Mouse (Mus musculus): Measurements from ENCODE around the gene Sinhcaf. TPM values are rescaled to one million over a fixed set of nuclear protein-coding genes. Genes with fewer than 3 reads are reported as not detected.

Sinhcaf gene
- polyA plus RNA-seq, 1 experiment from 2014 or later, result 106 TPM

DNA sequence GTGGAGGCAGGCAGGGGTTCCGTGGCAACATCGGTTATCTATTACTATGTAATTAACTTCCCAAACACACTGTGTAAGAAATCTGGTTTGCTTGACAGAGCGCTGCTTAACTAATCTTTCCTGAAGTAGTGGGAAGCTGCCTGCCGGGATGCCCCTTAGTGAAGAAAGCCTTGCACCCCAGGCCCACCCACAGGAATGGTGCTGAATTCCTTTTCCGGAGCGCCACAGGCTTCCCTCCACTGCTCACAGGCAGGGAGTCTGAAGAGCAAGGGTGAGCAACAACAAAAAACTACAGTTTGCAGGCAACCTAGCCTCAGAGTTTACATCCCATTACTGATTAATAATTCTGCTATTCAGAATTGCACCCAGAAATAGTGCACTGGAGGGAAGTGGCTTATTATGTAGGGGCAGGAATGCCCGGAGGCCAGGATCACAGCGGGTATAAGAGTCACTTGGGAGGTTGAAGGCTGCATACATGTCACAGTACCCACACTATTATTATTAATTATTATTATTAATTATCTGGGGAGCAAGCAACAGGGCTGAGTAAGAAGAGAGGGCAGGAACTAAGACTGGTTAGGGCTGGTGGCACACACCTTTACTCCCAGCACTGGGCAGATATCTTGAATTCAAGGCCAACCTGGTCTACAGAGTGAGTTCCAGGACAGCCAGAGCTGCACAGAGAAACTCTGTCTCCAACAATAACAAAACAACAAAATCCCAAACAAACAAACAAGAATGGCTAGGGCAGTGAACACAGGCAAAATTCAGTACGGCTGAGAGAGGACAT is 26.0 kb upstream of the Sinhcaf start:
- peak; percentile 52; the same call in 1 of the 2 replicates for ATAC-seq
- no peaks in the 10 kb centered on the region for H3K9me3 ChIP-seq
- WGBS, result 32% methylated on average over 9 of the region's 9 CpGs
- H3K9ac ChIP-seq, result no peak overlapping the region
- H3K27me3 ChIP-seq (replicated peaks), result no peaks in the 10 kb centered on the region
- H3K4me3 ChIP-seq (replicated peaks), result no peak overlapping the region
- peaks cover 15% of the 10 kb centered on the region; the same call in 1 of the 2 replicates for H3K4me1 ChIP-seq (replicated peaks)
- H3K27ac ChIP-seq, result no peak overlapping the region
- no peaks in the 10 kb centered on the region for H3K36me3 ChIP-seq
- H3K4me2 ChIP-seq (replicated peaks), result no peak overlapping the region

DNA sequence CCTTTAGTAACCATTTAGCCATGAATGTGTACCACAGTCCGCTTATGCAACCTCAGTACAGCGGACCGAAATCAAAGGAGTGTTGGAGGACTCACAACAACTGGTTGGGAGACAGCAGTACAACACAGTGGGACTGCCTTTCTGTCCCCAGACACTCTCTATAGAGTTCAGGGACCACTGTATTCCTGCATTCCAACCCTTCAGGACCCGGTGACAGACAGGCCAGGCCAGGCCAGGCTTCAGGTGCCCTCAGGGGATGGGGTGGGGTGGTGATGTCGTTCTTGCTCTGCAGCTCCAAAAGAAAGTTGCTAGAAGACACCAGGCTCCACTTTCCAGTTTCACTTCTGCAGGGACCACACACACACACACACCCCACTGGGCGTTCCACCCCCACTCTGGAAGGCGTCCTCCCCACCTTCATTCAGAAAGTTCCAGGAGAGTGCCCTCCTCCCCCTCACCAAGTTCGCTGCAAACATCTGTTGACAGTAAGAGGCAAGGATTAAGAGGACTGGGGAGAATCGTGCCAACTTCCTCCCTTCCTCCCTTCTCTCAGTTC is 25.2 kb upstream of the Sinhcaf start:
- H3K4me2 ChIP-seq (replicated peaks), result peak overlapping the region; percentile 24; the same call in 1 of the 2 replicates
- H3K27me3 ChIP-seq (replicated peaks), result no peaks in the 10 kb centered on the region
- H3K36me3 ChIP-seq, result no peaks in the 10 kb centered on the region
- no peaks in the 10 kb centered on the region for H3K9me3 ChIP-seq
- no peak overlapping the region for H3K9ac ChIP-seq
- no peak overlapping the region for H3K4me3 ChIP-seq (replicated peaks)
- WGBS, result 38% methylated on average over 9 of the region's 9 CpGs
- H3K27ac ChIP-seq, result no peak overlapping the region
- peaks cover 15% of the 10 kb centered on the region; the same call in 1 of the 2 replicates for H3K4me1 ChIP-seq (replicated peaks)
- ATAC-seq, result no peak

DNA sequence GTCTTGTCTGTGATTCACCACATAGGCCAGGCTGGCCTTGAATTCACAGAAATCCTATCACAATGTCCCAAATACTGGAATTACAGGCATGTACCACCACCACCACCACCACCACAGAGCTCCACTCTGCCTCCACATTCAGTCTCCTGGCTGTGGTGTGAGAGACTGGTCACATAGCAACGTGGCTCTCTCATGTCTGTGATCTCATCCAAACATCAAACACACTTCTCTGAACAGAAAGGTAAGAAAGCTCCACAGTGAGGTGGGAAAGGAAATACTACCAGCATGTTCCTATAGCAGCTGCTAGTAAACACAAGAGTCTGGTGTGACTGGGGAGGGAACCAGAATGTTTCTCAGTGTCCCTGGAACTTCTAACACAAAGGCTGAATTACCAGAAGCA is 15.0 kb upstream of the Sinhcaf start:
- Histone ChIP-seq H3K9ac (no peak overlapping the region), H3K4me2 (replicated peaks) (no peak overlapping the region), H3K4me1 (replicated peaks) (no peaks in the 10 kb centered on the region), H3K36me3 (no peaks in the 10 kb centered on the region), H3K27ac (no peak overlapping the region), H3K4me3 (replicated peaks) (no peak overlapping the region), H3K27me3 (replicated peaks) (no peaks in the 10 kb centered on the region), H3K9me3 (no peaks in the 10 kb centered on the region)
- 29% methylated on average over 1 of the region's 1 CpGs for WGBS
- ATAC-seq, result no peak

DNA sequence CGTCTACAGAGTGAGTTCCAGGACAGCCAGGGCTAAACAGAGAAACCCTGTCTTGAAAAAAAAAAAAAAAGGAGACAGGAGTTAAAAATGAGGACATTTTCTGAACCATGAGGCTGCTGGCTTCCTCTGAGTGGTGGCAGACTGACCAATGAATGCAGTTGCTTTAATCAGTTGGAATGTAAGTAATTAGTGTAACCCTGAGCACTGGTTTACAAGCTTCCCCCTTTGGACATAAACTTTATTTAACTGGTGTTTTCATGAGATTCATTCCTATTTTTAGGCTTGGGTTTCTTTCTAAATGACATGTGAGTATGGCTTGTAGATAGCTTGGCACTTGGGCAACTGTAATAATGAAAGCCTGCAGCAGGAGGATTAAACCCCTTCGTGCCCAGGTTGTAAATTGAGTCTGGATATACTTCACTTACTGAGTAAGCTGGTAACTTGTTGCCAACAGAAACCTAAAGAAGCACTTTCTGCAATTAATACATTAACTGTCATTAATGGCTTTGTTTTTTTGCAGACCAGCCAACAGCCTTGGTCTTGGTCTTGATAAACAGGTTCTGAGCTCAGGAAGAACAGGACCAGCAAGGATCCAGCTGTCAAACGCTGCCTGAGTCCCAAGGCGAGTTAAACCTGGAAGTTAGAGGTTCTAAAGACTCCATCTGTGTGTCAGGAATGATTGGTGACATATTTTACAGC is 13.4 kb upstream of the Sinhcaf start:
- no peak overlapping the region for H3K9ac ChIP-seq
- H3K36me3 ChIP-seq, result no peaks in the 10 kb centered on the region
- 40% methylated on average over 4 of the region's 4 CpGs for WGBS
- H3K4me3 ChIP-seq (replicated peaks), result no peak overlapping the region
- no peak overlapping the region for H3K27ac ChIP-seq
- H3K4me2 ChIP-seq (replicated peaks), result no peak overlapping the region
- no peaks in the 10 kb centered on the region for H3K4me1 ChIP-seq (replicated peaks)
- no peak for ATAC-seq
- H3K27me3 ChIP-seq (replicated peaks), result no peaks in the 10 kb centered on the region
- no peaks in the 10 kb centered on the region for H3K9me3 ChIP-seq

DNA sequence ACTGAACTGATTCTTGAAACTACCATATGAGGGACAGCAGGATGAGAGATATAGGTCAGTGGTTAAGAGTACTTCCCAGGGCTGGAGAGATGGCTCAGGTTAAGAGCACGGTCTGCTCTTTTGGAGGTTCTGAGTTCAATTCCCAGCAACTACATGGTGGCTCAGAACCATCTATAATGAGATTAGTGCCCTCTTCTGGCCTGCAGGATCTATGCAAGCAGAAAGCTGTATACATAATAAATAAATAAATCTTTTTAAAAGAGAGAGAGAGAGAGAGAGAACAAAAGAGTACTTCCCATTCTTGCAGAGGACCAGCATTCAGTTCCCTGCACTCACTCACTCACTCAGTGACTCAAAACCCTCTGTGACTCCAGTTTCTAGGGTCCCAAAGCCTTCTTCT is 12.4 kb upstream of the Sinhcaf start:
- Histone ChIP-seq H3K4me3 (replicated peaks) (no peak overlapping the region), H3K9me3 (no peaks in the 10 kb centered on the region), H3K27me3 (replicated peaks) (no peaks in the 10 kb centered on the region), H3K4me1 (replicated peaks) (no peaks in the 10 kb centered on the region), H3K4me2 (replicated peaks) (no peak overlapping the region), H3K36me3 (no peaks in the 10 kb centered on the region), H3K27ac (no peak overlapping the region), H3K9ac (no peak overlapping the region)
- WGBS, result 93% methylated on average over 1 of the region's 1 CpGs
- no peak for ATAC-seq

DNA sequence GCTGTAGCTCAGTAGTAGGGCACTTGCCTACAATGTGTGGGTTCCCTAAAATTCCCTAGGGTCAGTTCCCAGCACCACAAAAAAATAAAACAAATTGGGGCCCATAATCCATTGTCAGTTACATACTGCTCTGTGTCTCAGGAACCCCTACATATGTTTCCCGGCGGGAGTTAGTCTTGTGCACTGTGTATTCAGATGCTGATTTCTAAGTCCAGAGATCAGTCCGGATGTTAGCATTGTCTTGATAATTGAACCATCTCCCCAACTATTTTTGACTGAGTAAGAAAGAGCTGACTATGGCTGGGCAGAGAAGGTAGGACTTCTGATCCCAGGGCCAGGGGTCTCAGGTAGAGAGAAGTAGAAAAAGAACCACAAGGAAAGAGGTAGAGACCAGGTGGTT is 10.8 kb upstream of the Sinhcaf start:
- Histone ChIP-seq H3K9me3 (no peaks in the 10 kb centered on the region), H3K27me3 (replicated peaks) (no peaks in the 10 kb centered on the region), H3K4me3 (replicated peaks) (no peak overlapping the region), H3K36me3 (no peaks in the 10 kb centered on the region), H3K9ac (no peak overlapping the region), H3K4me2 (replicated peaks) (no peak overlapping the region), H3K4me1 (replicated peaks) (no peaks in the 10 kb centered on the region), H3K27ac (no peak overlapping the region)
- 86% methylated on average over 3 of the region's 3 CpGs for whole genome bisulfite sequencing
- ATAC-seq, result no peak

DNA sequence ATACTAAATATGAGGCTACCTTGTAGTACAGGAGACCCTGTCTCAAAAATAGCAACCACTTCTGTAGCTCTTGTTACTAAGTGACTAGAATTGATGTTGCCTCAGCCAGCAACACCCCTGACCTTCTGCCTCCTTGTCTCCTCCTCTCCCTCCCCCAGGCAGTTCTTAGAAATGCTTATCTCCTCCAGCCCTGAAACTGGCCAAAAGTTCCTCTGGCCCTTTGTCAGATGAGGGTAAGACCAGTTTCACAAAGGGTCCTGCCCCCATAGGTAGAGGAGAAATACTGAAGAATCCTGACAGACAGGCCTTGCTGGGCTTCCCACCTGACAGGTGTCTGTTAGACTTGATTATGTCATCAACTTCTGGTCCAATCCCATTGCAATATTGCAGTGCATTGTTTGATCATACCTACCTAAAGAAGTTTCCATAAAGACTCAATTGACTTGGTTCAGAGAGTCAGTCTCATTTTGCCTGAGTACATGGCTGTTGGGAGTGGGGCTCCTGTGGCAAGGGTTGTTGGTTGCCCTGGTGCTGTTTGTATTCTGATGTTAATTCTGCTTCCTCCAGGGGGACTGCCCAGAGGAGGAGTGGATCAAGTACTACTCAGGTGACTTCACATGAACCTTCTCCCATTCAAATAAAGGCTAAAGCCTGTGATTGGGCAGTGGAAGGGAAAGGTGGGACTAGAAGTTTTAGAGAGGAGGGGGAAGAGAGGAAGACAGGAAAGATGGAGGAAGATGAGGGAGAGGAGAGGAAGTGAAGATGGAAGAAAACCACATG is 9.6 kb upstream of the Sinhcaf start:
- no peaks in the 10 kb centered on the region for H3K4me1 ChIP-seq (replicated peaks)
- H3K9ac ChIP-seq, result no peak overlapping the region
- H3K4me2 ChIP-seq (replicated peaks), result no peak overlapping the region
- no peaks in the 10 kb centered on the region for H3K9me3 ChIP-seq
- no peaks in the 10 kb centered on the region for H3K27me3 ChIP-seq (replicated peaks)
- no peak for ATAC-seq
- H3K36me3 ChIP-seq, result no peaks in the 10 kb centered on the region
- no peak overlapping the region for H3K27ac ChIP-seq
- no peak overlapping the region for H3K4me3 ChIP-seq (replicated peaks)

DNA sequence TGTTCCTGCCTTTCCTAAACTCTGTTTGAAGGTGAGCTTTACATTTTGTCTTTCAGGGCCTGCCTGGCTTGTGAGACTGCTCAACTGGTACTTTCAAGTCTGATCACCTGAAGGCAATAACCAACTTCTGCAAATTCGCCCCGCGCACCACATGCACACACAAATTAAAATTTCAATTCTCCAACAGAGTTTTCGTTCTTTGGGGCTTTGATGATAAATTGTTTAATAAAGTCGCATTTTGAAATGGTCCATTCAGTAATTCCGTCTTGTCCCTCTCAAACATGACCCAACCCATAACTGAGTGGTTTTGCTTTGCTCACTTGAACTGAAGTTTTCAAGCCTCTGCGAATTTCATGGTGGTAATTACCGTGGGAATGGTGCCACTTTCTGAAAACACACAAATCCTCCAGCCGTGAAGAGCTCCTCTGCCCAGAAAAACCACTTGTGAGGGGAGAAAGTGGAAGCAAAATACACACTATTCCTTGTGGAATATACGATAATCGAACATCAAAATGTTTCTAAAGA is 676 bp upstream of the Sinhcaf start:
- Histone ChIP-seq H3K27ac (peak overlapping the region; percentile 78), H3K4me1 (replicated peaks) (0 out of 2 replicates have a peak, but pooled peaks cover 9% of the 10 kb centered on the region), H3K9ac (peak overlapping the region; percentile 42), H3K4me2 (replicated peaks) (peak overlapping the region; percentile 80), H3K36me3 (no peaks in the 10 kb centered on the region), H3K27me3 (replicated peaks) (no peaks in the 10 kb centered on the region), H3K9me3 (no peaks in the 10 kb centered on the region), H3K4me3 (replicated peaks) (peak overlapping the region; percentile 86)
- ATAC-seq, result peak; percentile 10
- WGBS, result 34% methylated on average over 11 of the region's 11 CpGs

DNA sequence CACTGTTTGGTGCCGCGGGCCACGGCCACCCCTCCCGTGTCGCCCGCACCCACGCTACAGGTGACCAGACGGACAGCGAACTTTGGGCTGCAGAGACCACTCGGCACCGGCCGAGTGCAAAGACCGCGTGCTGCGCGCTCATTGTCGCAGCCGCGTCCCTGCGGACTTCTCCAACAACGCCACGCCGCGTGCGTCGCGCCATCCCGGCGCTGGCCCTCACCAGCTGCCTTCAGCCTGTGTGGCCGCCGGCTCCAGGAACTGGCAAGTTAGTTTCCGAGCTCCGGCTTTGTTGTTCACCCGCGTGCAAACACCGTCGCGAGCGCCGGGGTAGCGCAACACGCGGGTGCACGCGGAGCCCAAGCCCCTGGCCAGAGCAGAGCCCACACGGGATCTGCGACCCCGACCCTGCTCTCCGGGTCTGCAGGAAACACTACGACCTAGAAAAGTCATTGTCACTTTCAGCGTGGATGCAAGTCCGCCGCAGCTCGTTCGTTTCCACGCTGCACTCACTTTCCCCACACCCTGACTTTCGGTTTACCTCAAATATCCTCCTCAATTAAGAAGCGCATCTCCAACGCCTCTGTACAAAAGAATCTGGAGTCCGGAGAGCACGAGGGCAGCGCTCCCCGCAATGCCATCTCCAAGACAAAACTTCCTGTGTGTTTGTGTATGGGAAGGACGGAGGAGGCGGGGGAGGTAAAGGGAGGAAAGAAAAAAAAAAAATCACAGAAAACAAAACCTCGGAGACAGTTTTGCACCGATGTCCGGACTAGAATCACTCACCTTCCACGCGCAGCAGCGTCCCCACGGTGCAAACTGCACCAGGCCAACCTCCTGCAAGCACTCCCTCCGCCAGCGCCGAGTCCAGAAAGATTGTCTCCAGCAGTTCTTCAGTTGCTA is 508 bp downstream of the Sinhcaf start:
- peak; percentile 17 for ATAC-seq
- under 1% methylated on average over 75 of the region's 75 CpGs for WGBS
- H3K4me3 ChIP-seq (replicated peaks), result peak overlapping the region; percentile 86

DNA sequence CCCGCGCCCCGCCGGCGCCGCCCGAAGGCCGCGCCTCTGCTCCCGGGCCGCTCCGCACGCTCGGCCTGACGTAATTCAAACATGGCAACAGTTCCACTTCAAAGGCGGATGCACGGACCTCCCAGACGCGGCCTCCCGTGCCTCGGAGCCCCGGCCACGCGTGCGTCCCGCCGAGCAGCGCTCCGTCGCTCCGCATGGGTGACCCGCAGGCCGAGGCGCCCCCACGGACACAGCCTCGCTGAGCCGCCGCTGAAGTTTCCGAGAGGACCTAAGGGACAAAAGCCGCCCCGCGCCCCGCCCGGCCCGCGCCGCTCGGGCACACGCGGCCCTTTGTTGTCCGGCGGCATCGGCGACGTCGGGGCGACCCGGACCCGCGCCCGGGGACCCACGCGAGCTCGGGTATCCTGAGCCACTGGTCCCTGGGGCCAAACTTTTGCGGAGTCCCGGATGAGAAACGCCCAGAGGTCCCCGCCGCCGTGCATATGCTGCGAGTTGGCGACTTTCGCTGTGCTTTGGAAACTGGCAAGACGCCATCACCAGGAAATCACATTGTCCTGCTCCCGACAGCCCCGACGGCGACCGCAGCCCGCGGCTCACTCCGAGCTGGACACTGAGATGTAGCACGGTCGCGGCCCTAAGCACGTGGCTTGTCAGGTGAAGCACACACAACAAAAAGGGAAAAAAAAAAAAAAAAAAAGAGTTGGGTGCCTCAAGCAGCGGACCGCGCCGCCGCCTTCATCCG is 1.3 kb downstream of the Sinhcaf start:
- Histone ChIP-seq H3K27me3 (replicated peaks) (no peaks in the 10 kb centered on the region), H3K4me1 (replicated peaks) (0 out of 2 replicates have a peak, but pooled peaks cover 9% of the 10 kb centered on the region), H3K27ac (peak overlapping the region; percentile 96), H3K9ac (peak overlapping the region; percentile 83), H3K9me3 (no peaks in the 10 kb centered on the region), H3K4me3 (replicated peaks) (peak overlapping the region; percentile 86), H3K36me3 (no peaks in the 10 kb centered on the region), H3K4me2 (replicated peaks) (peak overlapping the region; percentile 80)
- ATAC-seq, result peak; percentile 70
- under 1% methylated on average over 92 of the region's 92 CpGs for WGBS

More for the DNA sequence above, 508 bp downstream of the Sinhcaf start:
- H3K9ac ChIP-seq, result peak overlapping the region; percentile 83
- no peaks in the 10 kb centered on the region for H3K9me3 ChIP-seq
- 0 out of 2 replicates have a peak, but pooled peaks cover 9% of the 10 kb centered on the region for H3K4me1 ChIP-seq (replicated peaks)
- H3K4me2 ChIP-seq (replicated peaks), result peak overlapping the region; percentile 80
- H3K27me3 ChIP-seq (replicated peaks), result no peaks in the 10 kb centered on the region
- peak overlapping the region; percentile 96 for H3K27ac ChIP-seq
- H3K36me3 ChIP-seq, result no peaks in the 10 kb centered on the region

Data from intestine, embryonic 15.5 days (tissue).